Mouse (Mus musculus) gastrocnemius, postnatal 10 days (tissue): ENCODE data around the gene Ccdc136. TPM values are rescaled to one million over a fixed set of nuclear protein-coding genes. Genes with fewer than 3 reads are reported as not detected.
"Not testable (repeated sequence)": the region's sequence is repeated elsewhere in the genome, so short reads cannot be mapped to it uniquely, and the experiment has no call there.

Experiments
- DNase-seq: peaks from one replicate; pipeline ENCODE4 v3.0.0; 2021; ENCODE audit warnings: mixed read lengths
- long read RNA-seq, 2 experiments: library from polyadenylated mRNA; stranded (forward); transcript quantifications; one replicate each; pipeline ENCODE4 v2.0.0; 2021
- total RNA-seq, 2 experiments: library from RNA; stranded (reverse); gene quantifications; 2 replicates each; pipeline ENCODE4 v1.2.3; 2021

The Ccdc136 gene
- 10 to 100 TPM; 13.4 to 15.2 TPM for total RNA-seq
- long read RNA-seq, experiment 1, transcript Ccdc136-202 (16 exons, 3,279 nt): major isoform, 9 of 46 reads
- long read RNA-seq, experiment 1, partial matches to known transcripts: 7 of 46 reads
- long read RNA-seq, experiment 1, other reads (novel, unspliced or antisense): 28 of 46 reads
- long read RNA-seq, experiment 2, transcript Ccdc136-202 (16 exons, 3,279 nt): major isoform, 13 of 29 reads
- long read RNA-seq, experiment 2, partial matches to known transcripts: 1 of 29 reads
- long read RNA-seq, experiment 2, other reads (novel, unspliced or antisense): 14 of 29 reads

- peak; percentile 65 for DNase-seq
Measured at GRCm38 (mm10) chr6:29395910-29396713, at the start of gene Ccdc136. Gene Ccdc136 (plus strand): TSS chr6:29396309.

GRCm38 (mm10) chr6:29346512-29346911, 49.6 kb upstream of the Ccdc136 start:
- not testable (repeated sequence) for DNase-seq

GRCm38 (mm10) chr6:29347189-29347588, 48.9 kb upstream of the Ccdc136 start:
- no peak for DNase-seq

DNA sequence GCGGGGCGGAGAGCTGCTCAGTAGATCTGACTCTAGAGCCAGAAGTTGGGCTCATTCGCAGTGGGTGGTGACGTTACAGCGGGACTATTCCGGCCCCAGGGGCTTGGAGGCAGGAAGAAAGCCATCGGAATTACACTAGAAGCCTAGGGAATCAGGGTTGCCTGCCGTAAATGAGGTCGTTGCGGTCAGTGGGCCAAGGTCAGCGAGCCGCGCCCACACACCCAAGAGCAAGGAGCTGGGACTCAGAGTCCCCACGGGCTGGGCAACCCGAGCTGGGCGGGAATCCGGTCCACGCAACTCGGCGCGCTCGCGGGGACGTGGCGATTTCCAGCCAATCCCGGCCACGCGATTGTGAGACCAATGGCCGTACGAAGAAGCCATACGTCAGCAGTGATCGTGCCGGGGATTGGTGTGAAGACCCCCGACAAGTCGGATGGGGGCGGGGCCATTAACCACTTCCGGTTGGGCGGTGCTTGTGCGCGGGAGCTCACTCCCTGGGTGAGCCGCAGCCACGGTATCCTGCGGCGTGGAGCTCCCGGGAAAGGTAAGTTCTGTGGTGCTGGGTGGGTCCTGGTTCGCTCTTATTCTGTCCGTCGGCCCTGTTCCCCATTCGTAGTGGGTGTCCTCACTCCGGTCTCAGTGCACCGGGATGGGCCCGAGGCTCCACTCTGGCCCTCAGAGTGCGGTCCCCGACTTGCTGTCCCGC, 48.3 kb upstream of the Ccdc136 start, which contains the start of gene Calu:
TSS of gene Calu (plus strand) at position 405 of the 706 bp plus-strand sequence.
- DNase-seq: peak; percentile 100

- DNase-seq: no peak
Measured at GRCm38 (mm10) chr6:29348371-29348724, 47.8 kb upstream of the Ccdc136 start.

DNA sequence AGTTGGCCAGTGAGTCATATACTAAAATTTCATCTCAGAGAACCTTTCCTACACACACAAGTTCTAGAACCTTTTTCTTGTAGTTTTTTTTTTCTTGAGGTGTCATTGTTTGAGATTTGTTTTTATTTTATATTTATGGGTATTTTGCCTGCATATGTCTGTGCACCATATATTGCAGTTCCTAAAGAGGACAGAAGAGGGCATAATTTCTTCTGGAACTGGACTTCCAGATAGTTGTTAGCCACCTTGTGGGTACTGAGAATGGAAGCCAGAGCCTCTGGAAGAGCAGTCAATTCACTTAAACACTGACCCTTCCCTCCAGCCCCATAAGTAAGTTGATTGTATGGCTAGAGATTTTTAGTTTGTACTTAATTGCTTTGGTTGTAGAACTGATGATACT, 44.5 kb upstream of the Ccdc136 start:
- DNase-seq: no peak

- DNase-seq: no peak
Measured at GRCm38 (mm10) chr6:29352816-29353215, 43.3 kb upstream of the Ccdc136 start.

- DNase-seq: no peak
Measured at GRCm38 (mm10) chr6:29359386-29359785, 36.7 kb upstream of the Ccdc136 start.

DNA sequence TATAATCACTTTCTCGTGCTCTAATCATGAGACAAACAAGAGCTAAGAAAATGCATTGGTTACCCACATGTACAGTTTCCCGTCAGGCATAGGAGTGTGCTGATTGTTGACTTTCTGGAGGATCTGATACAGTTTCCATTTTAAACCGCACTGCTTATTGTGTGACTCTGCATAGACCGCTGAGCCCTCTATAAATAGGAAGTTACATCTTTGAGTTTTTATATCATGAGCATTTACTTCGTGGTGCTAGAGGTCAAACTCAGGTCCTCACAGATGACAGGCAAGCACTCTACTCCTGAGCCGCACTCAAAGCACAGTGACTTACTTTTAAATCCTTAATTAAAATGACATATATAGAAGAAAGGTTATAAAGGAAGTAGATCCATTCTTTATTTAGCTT, 35.9 kb upstream of the Ccdc136 start:
- no peak for DNase-seq

DNA sequence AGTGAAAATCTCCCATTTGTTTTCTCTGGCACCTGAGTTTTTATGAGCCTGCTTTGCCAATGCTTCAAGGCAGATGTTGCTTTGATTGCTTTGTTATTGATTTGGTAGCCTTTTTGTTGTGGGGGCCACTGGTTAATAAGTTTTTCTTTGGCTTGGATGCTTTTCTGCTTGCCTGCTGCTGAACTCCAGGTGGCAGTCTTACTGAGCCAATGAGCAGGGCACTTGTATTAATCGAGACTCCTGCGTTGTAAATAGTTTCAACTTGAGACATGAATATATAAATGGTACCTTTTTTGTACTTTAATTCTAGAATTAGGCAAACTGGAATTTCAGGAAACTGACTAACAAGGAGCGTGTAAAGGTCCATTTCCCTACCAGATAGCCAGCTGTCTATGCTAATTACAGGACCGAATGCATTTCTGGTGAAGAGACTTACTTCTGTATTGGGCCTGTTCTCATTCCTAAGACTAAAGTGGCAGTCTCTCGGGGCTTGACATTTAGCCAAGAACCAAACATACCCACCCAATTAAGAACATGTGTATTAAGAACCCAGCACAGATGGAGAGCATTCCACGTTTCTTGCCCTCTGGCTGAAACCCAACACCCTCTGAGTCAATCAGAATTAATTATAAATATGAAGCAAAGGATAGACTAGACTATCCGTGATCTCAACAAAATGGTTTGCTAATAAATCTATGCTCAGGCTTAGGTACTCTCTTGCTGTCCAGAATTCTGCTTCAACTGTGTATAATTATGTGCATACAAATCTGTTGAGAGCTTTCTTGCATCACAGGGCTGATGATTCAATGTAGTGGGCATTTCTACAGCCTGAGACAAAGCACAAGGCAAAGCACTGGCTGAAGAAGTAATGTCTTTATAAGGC, 33.6 kb upstream of the Ccdc136 start:
- no peak for DNase-seq

- no peak for DNase-seq
Measured at GRCm38 (mm10) chr6:29363129-29363515, 33.0 kb upstream of the Ccdc136 start.

GRCm38 (mm10) chr6:29365277-29365676, 30.8 kb upstream of the Ccdc136 start:
- DNase-seq: no peak

- DNase-seq: no peak
Measured at GRCm38 (mm10) chr6:29377386-29377785, 18.7 kb upstream of the Ccdc136 start.

DNA sequence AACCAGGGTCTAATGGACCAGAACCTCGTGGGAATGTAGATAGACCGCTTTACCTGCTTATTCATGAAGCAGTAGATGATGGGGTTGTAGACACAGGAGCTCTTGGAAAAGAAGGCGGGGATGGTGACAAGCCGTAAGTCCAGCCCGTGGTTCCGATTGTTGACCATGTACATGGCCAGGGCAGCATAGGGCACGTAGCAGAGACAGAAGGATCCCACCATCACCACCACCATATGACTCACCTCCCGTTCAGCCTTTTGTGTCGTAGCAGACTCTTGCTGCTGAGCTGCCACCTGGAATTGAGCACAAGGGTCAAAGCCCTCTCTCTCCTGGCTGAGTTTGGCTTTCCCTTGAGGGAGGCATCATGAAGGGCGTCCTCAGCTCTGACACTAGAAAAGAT, 17.4 kb upstream of the Ccdc136 start:
- DNase-seq: no peak

DNA sequence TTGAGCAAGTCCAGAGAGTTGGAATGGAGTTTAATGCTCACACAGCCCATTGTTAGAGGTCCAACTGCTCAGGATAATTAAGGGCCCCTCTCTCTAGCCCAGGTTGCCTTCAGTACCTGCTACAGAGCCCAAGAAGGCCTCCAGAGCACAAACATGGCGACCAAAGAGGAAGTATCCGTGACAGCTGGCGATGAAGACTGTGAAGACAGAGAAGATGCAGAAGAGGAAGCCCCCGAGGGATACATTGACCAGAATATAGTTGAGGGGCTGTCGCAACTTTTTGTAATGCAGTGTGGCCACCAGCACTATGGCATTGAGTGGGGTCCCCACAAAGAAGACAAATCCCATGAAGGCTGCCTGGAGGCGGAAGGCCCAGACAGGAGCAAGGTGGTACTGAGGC, 16.2 kb upstream of the Ccdc136 start:
- DNase-seq: no peak

GRCm38 (mm10) chr6:29382442-29382841, 13.7 kb upstream of the Ccdc136 start:
- no peak for DNase-seq

GRCm38 (mm10) chr6:29388052-29388518, 8.0 kb upstream of the Ccdc136 start, which contains the start of gene Opn1sw:
Gene Opn1sw (minus strand): TSS chr6:29388468.
- peak; percentile 15 for DNase-seq

DNA sequence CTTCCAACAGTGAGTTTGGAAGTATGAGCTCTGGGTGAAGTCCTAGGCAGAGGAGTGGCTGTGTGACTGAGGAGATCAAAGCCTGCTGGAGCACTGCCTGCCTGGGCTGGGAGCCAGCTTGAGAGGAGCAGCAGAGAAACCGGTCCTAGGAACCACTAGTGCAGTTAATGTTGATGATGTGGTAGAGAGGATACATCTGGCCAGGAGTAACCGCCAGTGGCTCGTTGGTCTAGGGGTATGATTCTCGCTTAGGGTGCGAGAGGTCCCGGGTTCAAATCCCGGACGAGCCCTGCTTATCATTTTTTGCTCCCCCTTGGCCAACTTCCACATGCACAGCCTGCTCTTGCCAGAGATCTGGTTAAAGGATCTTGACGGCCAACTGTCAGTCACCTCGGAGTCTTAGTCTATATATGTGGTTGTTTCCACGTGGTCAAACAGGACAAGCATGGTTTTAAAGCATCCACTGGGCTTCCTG, 7.5 kb upstream of the Ccdc136 start:
- DNase-seq: peak; percentile 97

DNA sequence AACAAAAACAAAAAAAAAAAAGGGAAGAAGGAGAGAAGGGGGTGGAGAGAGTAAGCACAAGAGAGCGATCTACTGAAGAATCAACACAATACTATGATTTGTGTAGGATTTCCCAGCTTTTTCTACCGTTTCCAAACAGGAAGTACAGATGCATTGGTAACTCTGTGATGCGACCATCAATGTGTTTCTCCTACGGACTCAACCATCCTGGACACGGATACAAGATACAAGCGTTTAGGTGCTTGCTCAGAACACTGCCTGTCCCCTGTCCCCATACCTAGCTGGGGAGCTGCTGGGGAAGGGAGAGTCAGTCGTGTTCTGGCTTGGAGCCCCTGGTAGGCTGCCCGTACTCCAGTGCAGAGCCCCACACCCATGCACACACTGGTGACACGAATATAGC, 6.7 kb upstream of the Ccdc136 start:
- DNase-seq: no peak

- not testable (repeated sequence) for DNase-seq
Measured at GRCm38 (mm10) chr6:29390500-29390899, 5.6 kb upstream of the Ccdc136 start.

- not testable (repeated sequence) for DNase-seq
Measured at GRCm38 (mm10) chr6:29391241-29391640, 4.9 kb upstream of the Ccdc136 start.

DNA sequence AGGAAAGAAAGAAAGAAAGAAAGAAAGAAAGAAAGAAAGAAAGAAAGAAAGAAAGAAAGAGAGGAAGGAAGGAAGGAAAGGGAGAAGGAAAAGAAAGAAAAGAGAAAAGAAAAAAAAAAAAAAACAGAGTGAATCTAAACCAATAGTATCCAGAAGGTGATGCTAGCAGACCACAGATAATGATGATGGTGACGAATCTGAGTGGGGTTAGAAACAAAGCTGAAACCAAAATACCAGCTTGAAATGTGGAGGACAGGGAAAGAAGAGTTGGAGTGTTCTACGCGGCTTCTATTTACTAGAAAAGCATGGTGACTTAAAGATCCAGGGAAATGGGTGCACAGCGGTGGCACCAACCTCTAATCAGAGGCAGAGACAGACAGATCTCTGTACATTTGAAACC, 4.3 kb upstream of the Ccdc136 start:
- no peak for DNase-seq
